Mouse (Mus musculus) CH12.LX (cell line): Measurements from ENCODE around the gene Ophn1. TPM values are rescaled to one million over a fixed set of nuclear protein-coding genes. Genes with fewer than 3 reads are reported as not detected.

Experiments
- DNase-seq: peaks from one replicate; pipeline ENCODE4 v3.0.0-alpha.2; 2013; ENCODE audit errors: extremely low read depth
- H3K27ac ChIP-seq: 2 replicates; pipeline ENCODE4 v1.5.1; 2012; ENCODE audit warnings: low read depth, mild to moderate bottlenecking, control low read depth, moderate library complexity; ENCODE audit not compliant: insufficient read depth
- H3K27me3 ChIP-seq: replicated peaks from 2 replicates; pipeline ENCODE3; 2012; ENCODE audit warnings: inconsistent platforms
- H3K36me3 ChIP-seq, 2 experiments: replicated peaks in 1 of 2; 2 replicates each; pipeline versions ENCODE3 to v1.6.1; 2012; ENCODE audit warnings: inconsistent platforms in 1 of 2, low read length in 1 of 2, mild to moderate bottlenecking in 1 of 2, mixed read lengths in 1 of 2, moderate library complexity in 1 of 2; ENCODE audit not compliant: control insufficient read depth in 1 of 2, insufficient read depth in 1 of 2
- H3K4me1 ChIP-seq, 2 experiments: 2 replicates each; pipeline ENCODE4 v1.6.1; 2012; ENCODE audit warnings: inconsistent platforms in 1 of 2, moderate library complexity in 1 of 2; ENCODE audit not compliant: insufficient read depth in 2 of 2, control insufficient read depth in 1 of 2
- H3K4me2 ChIP-seq: 2 replicates; pipeline ENCODE4 v1.6.1; 2012; ENCODE audit warnings: low read depth, mild to moderate bottlenecking, control low read depth; ENCODE audit not compliant: poor library complexity, insufficient read depth, severe bottlenecking
- H3K4me3 ChIP-seq, 3 experiments: fragments of 150-350 bp in 1 of 3; sonication (generic) in 1 of 3; replicated peaks in 1 of 3; 2 replicates each; pipeline versions ENCODE3 to v1.5.1; 2011 to 2012; ENCODE audit warnings: low read depth in 2 of 3, low read length in 2 of 3, mild to moderate bottlenecking in 2 of 3, moderate library complexity in 2 of 3, control low read depth in 1 of 3, improper control_type of control experiment in 1 of 3, inconsistent platforms in 1 of 3, mixed read lengths in 1 of 3; ENCODE audit not compliant: poor library complexity in 1 of 3
- H3K79me2 ChIP-seq: replicated peaks from 2 replicates; pipeline ENCODE4 v1.6.1; 2012; ENCODE audit warnings: mild to moderate bottlenecking, moderate library complexity; ENCODE audit not compliant: control insufficient read depth, poor library complexity, insufficient read depth, severe bottlenecking; ENCODE audit errors: extremely low read depth
- H3K9ac ChIP-seq: 2 replicates; pipeline ENCODE4 v1.6.1; 2012; ENCODE audit warnings: low read depth, mild to moderate bottlenecking, control low read depth, moderate library complexity; ENCODE audit not compliant: insufficient read depth
- H3K9me3 ChIP-seq: replicated peaks from 2 replicates; pipeline ENCODE3; 2012; ENCODE audit warnings: low read length, inconsistent platforms, mixed read lengths
- CHD1 ChIP-seq: IDR thresholded peaks from 2 replicates; pipeline ENCODE4 v1.6.1; 2012; ENCODE audit warnings: low read depth, low read length, improper control_type of control experiment, inconsistent platforms
- ELF1 ChIP-seq: IDR thresholded peaks from 2 replicates; pipeline ENCODE4 v1.6.1; 2014; ENCODE audit warnings: low read depth, mild to moderate bottlenecking, inconsistent platforms, low read length, improper control_type of control experiment
- EP300 ChIP-seq: IDR thresholded peaks from 2 replicates; pipeline ENCODE4 v1.6.1; 2011; ENCODE audit warnings: low read length, improper control_type of control experiment
- IRF4 ChIP-seq: IDR thresholded peaks from 2 replicates; pipeline ENCODE4 v1.6.1; 2014; ENCODE audit warnings: low read depth, mild to moderate bottlenecking, inconsistent platforms, low read length, improper control_type of control experiment
- JUND ChIP-seq: conservative IDR thresholded peaks from 2 replicates; pipeline ENCODE4 v1.6.1; 2011; ENCODE audit warnings: low read depth, low read length, improper control_type of control experiment
- MYC ChIP-seq: IDR thresholded peaks from 2 replicates; pipeline ENCODE4 v1.6.1; 2011; ENCODE audit warnings: low read depth, mild to moderate bottlenecking, improper control_type of control experiment, low read length
- NELFE ChIP-seq: IDR thresholded peaks from 2 replicates; pipeline ENCODE4 v1.6.1; 2011; ENCODE audit warnings: low read depth, low read length, improper control_type of control experiment
- PAX5 ChIP-seq: IDR thresholded peaks from 2 replicates; pipeline ENCODE4 v1.6.1; 2012; ENCODE audit warnings: low read length, inconsistent platforms, mixed read lengths
- POLR2A ChIP-seq: IDR thresholded peaks from 2 replicates; pipeline ENCODE4 v1.6.1; 2011; ENCODE audit warnings: low read depth, mild to moderate bottlenecking, improper control_type of control experiment, low read length
- RAD21 ChIP-seq: IDR thresholded peaks from 2 replicates; pipeline ENCODE4 v1.6.1; 2011; ENCODE audit warnings: low read depth, mild to moderate bottlenecking, low read length, improper control_type of control experiment, moderate library complexity
- RCOR1 ChIP-seq: conservative IDR thresholded peaks from 2 replicates; pipeline ENCODE4 v1.6.1; 2012; ENCODE audit warnings: low read depth, mild to moderate bottlenecking, inconsistent platforms, low read length, improper control_type of control experiment
- SIN3A ChIP-seq: IDR thresholded peaks from 2 replicates; pipeline ENCODE4 v1.6.1; 2012; ENCODE audit warnings: low read length, improper control_type of control experiment, inconsistent platforms
- TBP ChIP-seq: conservative IDR thresholded peaks from 2 replicates; pipeline ENCODE4 v1.6.1; 2011; ENCODE audit warnings: low read depth, low read length, improper control_type of control experiment
- USF1 ChIP-seq: IDR thresholded peaks from 2 replicates; pipeline ENCODE4 v1.6.1; 2014; ENCODE audit warnings: low read depth, mild to moderate bottlenecking, inconsistent platforms, low read length, improper control_type of control experiment
- USF2 ChIP-seq: conservative IDR thresholded peaks from 2 replicates; pipeline ENCODE4 v1.6.1; 2011; ENCODE audit warnings: low read depth, low read length, improper control_type of control experiment
- ZKSCAN1 ChIP-seq: IDR thresholded peaks from 2 replicates; pipeline ENCODE4 v1.6.1; 2012; ENCODE audit warnings: low read depth, inconsistent platforms, low read length, improper control_type of control experiment, borderline replicate concordance
- ZMIZ1 ChIP-seq: IDR thresholded peaks from 2 replicates; pipeline ENCODE4 v1.6.1; 2012; ENCODE audit warnings: low read depth, mild to moderate bottlenecking, inconsistent platforms, low read length, improper control_type of control experiment
- ZNF384 ChIP-seq: IDR thresholded peaks from 2 replicates; pipeline ENCODE4 v1.6.1; 2012; ENCODE audit warnings: low read depth, low read length, improper control_type of control experiment, inconsistent platforms
- dilution Hi-C: fragments of 300-500 bp; cut with MboI; formaldehyde crosslinking; loops from 2 replicates; pipeline ENCODE4 v1.14.3; 2020; ENCODE audit warnings: low sequenced_read_pairs; ENCODE audit not compliant: extremely low pct_unique_long_range_greater_than_20kb, extremely low pct_ligation_motif_present
- in situ Hi-C: fragments of 300-500 bp; cut with MboI; formaldehyde crosslinking; loops from 3 replicates; pipeline ENCODE4 v1.14.3; 2019; ENCODE audit warnings: low sequenced_read_pairs, low pct_ligation_motif_present, low pct_unique_long_range_greater_than_20kb, mixed read lengths
- polyA plus RNA-seq: library from polyadenylated mRNA; unstranded; fragments of >175 nt; gene quantifications from 2 replicates; pipeline ENCODE4 v1.2.1, GENCODE M21; 2012; ENCODE audit warnings: low read depth; ENCODE audit not compliant: insufficient read length
- total RNA-seq, 2 experiments: library from RNA; depleted of rRNA; stranded (reverse); fragments of 300-350 nt in 1 of 2; fragments of >200 nt in 1 of 2; gene quantifications; 2 replicates each; pipeline ENCODE4 v1.2.3; 2012 to 2014

Gene Ophn1
- total and polyA plus RNA-seq, 3 experiments, result not detected

GRCm38 (mm10) chrX:98722991-98723390 is 167.8 kb downstream of the Ophn1 start:
- in situ Hi-C loops, result loop anchor here (25.0 kb wide), 1 partner anchor 214 kb away; the partner anchor contains the start of gene Yipf6
- dilution Hi-C loops, result no loop called here
- H3K9me3 ChIP-seq, result no peaks in the 10 kb centered on the region
- no peaks in the 10 kb centered on the region for H3K79me2 ChIP-seq
- H3K27me3 ChIP-seq, result no peaks in the 10 kb centered on the region
- no peak overlapping the region for H3K4me3 ChIP-seq
- no peaks in the 10 kb centered on the region for H3K36me3 ChIP-seq
- no peak overlapping the region for H3K27ac ChIP-seq
- H3K4me1 ChIP-seq, result no peaks in the 10 kb centered on the region
- DNase-seq, result no peak
- no peak overlapping the region for H3K4me2 ChIP-seq
- no peak for TF ChIP-seq IRF4
- TF ChIP-seq ZMIZ1, result no peak
- TF ChIP-seq JUND, result no peak
- TF ChIP-seq NELFE, result no peak
- TF ChIP-seq PAX5, result no peak
- TF ChIP-seq USF1, result no peak
- TF ChIP-seq ELF1, result no peak
- TF ChIP-seq MYC, result no peak
- no peak for TF ChIP-seq CHD1
- H3K9ac ChIP-seq, result no peak overlapping the region

- Histone ChIP-seq H3K4me2 (no peak overlapping the region), H3K9me3 (no peaks in the 10 kb centered on the region), H3K4me1 (no peaks in the 10 kb centered on the region), H3K79me2 (no peaks in the 10 kb centered on the region), H3K9ac (no peak overlapping the region), H3K27ac (no peak overlapping the region), H3K4me3 (no peak overlapping the region), H3K27me3 (no peaks in the 10 kb centered on the region), H3K36me3 (no peaks in the 10 kb centered on the region)
- DNase-seq, result no peak
- in situ Hi-C loops (loop anchor here (25.0 kb wide), 1 partner anchor 230 kb away; the partner anchor contains the start of gene Yipf6), dilution Hi-C loops (no loop called here)
- TF ChIP-seq TBP (no peak), POLR2A (no peak), USF2 (no peak), RAD21 (no peak), SIN3A (no peak), ZMIZ1 (no peak), PAX5 (no peak), NELFE (no peak), ZKSCAN1 (no peak), RCOR1 (no peak), EP300 (no peak), ZNF384 (no peak), MYC (no peak)
Observed at GRCm38 (mm10) chrX:98707766-98708165, 183.1 kb downstream of the Ophn1 start.
